Mouse (Mus musculus): ENCODE results near the gene Chst1.

GRCm38 (mm10) chr2:92605995-92606394 lies 6.5 kb downstream of the Chst1 start:
- TF ChIP-seq POLR2A (IDR thresholded peaks at IDR 0.05; ENCODE audit: extremely low read depth, insufficient read depth, low read length) (no peak), CTCF (IDR thresholded peaks at IDR 0.05; ENCODE audit: low read depth, low read length) (no peak)
